Mouse (Mus musculus) fibroblast of lung, adult 2 months (primary cell): ENCODE measurements around the gene Trappc10.
A peak's percentile ranks its signal among the peaks of the same experiment; 100 is the strongest.

Experiments used
- DNase-seq: peaks from one replicate; pipeline ENCODE4 v3.0.0-alpha.2; 2011; ENCODE audit warnings: low read depth

Trappc10 gene

DNA sequence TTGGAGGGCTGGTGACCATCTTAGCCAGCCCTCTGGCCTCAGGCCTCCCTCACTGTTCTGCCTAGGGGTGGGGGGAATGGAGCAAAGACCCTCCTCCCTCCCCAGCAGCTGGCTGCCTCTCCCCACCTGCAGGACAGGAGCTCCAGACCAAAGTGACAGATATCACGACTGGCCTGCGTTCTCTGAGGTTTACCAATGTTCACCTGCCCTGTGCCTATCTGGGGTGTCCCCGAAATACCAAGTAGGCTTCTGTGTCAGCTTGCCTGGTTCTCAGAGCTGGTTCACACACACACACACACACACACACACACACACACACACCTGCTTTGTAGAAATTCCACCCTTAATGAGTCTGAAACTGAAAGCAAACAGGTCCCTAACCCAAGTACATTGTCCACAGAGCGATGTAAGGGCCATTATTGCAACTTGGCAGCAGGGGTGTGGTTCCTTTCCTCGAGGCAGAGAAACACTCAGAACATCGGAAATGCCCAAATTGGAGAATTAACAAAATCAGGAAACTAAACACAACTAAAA is 13.8 kb upstream of the Trappc10 start:
- DNase-seq = no peak

DNA sequence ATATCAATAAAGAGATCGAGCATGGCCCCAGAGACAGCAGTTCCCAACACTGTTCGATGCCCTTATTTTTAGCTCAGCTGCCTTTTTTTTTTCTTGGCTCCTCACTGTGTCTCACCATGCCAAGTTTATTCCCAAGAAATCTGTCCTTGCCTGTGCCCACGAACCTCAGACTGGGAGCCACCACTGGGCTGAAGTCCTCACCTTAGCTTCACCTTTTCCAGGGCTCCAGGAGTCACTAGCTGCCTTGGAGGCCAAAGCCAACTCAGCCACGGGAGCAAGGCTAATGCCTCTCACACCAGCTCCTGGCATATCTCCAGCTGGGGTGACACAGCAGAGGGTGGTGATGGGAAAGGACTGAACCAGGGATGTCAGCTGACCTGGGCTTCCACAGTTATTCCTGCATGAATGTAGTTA is 11.2 kb upstream of the Trappc10 start:
- DNase-seq = peak; percentile 69

GRCm38 (mm10) chr10:78247206-78247605 is 2.8 kb upstream of the Trappc10 start:
- DNase-seq = no peak

- DNase-seq = no peak
These were observed 2.3 kb upstream of the Trappc10 start for GRCm38 (mm10) chr10:78246725-78247124.

- DNase-seq = no peak
These were observed 745 bp upstream of the Trappc10 start for GRCm38 (mm10) chr10:78245225-78245547.

DNA sequence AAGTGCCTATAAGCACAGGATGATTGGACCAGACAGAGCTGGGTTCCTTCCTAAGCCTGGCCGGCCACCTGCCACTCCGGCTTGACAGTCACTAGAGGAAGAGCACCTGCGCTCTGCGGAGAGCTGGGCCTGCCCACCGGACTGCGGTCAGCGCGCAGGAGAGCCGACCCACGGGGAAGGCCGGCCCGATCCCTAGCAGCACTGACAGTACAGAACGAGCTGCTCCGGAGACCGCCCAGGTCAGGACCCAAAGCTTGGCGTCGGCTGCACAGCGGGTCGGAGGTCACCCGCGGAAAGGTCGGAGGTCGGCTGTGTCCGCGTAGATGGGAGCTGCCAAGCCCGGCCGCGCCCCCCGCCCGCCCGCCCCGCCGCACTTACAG is 393 bp downstream of the Trappc10 start:
- no peak for DNase-seq

DNA sequence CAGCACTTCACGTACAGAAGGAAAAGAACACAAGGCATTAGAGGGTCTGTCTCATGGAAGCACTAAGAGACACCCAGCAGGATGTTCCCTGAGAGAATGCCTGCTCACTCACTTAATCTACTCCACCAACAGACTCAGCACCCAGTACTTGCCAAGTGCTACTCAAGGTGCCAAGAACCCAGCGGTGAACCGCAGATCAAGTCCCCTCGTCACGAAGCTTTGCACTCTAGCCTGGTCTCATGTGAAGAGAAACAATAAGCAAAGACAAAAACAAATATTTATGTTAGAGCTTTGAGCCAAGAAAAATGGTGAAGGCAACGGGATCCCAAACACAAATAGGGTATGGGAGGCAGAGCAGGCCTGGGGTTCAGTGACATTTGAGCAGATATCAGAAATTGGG is 5.5 kb downstream of the Trappc10 start:
- no peak for DNase-seq

DNA sequence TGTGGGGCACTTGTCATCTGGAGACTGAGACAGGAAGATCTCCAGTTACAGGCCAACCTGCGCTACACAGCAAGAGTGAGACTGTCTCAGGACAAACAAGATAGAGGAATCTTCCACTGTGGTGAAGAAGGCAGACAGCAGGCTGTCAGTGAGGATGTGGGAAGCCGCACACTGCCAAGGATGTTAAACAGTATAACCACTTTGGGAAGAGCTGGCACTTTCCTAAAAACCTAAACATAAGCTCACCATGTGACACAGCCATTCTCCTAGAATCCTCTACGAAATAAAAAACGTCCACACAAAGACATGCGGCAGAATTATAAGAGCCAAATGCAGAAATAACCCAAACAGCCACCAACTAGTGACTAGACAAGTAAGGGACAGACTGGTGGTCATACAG is 6.1 kb downstream of the Trappc10 start:
- DNase-seq = no peak

- DNase-seq = no peak
These were observed 6.6 kb downstream of the Trappc10 start for GRCm38 (mm10) chr10:78237809-78238208.

- DNase-seq = no peak
These were observed 7.4 kb downstream of the Trappc10 start for GRCm38 (mm10) chr10:78236885-78237629.

GRCm38 (mm10) chr10:78233756-78234155 is 10.7 kb downstream of the Trappc10 start:
- DNase-seq = no peak

DNA sequence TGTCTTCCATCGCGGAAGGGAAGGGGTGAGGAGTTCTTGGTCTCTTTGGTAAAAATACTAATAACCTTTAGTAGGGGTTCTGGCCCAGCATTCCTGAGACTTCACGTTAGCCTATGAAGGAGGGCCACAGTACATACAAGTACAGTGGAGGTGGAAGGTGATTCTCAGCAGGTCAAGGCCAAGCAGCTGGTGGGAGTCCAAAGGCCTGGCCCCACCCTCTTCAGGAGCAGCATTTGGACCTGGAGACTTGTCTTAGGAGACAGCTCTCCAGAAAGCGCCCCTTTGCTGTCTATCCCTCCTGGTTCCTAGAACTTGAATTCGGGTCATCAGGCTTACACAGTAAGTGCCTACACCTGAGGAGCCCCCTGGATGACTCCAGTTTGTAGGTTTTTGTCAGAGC is 11.3 kb downstream of the Trappc10 start:
- DNase-seq = no peak

DNA sequence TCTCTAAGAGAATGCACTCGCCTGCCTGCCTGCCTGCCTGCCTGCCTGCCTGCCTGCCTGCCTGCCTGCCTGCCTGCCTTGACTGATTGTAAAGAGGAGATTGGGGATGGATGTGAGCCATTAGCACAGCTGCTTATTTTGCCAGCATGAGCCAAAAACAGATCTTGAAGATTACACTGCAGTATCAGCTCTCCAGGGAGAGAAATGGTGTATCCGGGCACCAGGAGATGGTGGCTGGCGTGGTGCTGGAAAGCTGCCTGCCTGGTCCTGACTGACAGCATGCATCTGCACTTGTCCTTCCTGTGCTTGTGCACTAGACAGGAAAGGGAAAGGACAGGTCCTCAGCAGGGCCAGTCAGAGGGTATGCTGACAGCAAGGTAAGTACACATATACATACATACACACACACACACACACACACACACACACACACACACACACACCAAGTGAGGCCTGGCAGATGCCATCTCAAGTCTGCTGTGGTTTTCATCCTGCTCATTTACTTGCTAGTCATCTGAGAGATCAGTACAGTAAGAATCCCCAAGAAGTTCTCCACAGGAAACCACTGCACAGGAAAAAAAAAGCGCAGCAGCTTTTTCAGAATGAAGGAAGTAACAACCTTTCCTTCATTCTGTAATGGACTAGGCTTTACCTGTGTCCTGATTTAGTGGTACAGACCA is 12.0 kb downstream of the Trappc10 start:
- DNase-seq = no peak

GRCm38 (mm10) chr10:78228560-78228928 is 15.9 kb downstream of the Trappc10 start:
- no peak for DNase-seq

DNA sequence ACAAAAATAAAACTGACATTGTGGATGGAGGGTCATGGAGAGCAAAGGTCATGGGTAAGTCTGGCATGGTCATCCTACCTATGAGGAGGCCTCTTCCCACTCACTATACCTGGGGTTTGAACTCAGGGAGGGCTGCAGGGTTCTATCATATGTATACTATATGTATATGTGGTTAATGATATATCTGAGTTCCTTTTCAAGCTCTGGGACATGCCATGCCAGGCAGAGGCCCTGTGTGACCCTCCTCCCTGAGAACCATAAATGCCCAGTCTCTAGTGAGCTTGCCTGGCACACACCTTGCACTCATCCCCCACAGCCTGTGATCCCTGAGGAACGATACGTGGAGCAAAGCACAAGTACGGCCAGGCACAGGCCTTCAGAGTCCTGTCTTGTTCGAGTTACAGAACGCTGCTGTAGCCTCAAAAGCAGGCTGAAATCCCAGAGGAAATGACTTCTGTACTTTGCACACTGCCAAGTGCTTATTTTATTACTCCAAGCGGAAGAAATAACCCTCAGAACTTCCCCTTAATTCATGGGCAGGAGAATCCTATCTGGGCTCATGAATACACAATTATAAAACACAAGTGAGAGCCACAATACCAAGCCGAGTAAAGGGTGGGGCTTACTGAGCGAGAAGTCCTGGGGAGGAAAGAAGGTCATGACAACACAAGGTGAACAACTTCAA is 16.4 kb downstream of the Trappc10 start:
- no peak for DNase-seq

GRCm38 (mm10) chr10:78224136-78224535 is 20.3 kb downstream of the Trappc10 start:
- no peak for DNase-seq

GRCm38 (mm10) chr10:78222908-78223307 is 21.5 kb downstream of the Trappc10 start:
- DNase-seq = no peak

GRCm38 (mm10) chr10:78221315-78221714 is 23.1 kb downstream of the Trappc10 start:
- DNase-seq = no peak

GRCm38 (mm10) chr10:78219528-78219927 is 24.9 kb downstream of the Trappc10 start:
- DNase-seq = no peak

DNA sequence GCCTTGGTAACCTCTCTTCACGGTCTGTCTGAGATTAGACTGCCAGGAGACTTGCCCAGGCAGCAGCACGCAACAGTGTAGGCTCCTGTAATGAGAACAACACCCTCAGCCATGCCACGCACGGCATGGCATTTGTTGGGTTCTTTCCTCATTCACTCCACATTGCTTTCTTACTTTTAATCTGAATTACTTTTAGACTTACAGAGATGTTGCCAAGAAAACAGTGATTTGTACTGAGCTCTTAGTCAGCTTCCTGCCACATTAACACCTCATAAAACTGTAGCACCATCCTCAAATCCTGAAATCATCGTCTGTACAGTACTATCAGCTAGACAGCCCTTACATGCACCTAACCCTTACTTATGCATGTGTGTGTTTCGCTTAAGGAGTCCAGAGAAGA is 25.9 kb downstream of the Trappc10 start:
- DNase-seq = no peak

DNA sequence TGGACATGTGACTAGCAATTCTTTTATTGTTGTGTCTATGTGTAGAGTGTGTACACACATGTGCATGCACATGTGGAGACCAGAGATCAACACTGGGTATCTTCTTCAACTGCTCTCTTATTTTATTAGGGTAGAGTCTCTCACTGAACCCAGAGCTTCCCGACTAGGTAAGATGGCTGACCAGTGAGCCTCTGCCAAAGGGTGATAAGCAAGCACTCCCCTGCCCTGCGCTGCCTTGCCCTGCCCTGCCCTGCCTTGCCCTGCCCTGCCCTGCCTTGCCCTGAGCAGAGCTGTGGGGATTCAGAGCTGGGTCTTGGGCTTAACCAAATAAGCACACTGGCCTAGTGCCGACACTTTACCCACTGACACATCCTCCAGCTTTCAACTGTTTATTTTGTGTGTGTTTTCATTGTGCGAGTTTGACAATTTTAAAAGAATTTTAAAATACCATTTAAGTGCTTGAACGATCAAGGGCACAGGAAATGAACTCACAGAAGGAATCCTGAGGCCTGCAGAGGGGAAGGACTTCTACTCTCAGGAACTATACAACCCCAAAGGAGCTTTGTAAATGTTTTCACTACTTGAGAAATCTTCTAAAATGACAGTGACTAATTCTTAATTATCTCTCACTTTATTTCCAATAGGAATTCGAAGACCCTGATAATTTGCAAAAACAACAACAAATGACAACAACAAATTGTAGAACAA is 27.9 kb downstream of the Trappc10 start:
- DNase-seq = no peak

DNA sequence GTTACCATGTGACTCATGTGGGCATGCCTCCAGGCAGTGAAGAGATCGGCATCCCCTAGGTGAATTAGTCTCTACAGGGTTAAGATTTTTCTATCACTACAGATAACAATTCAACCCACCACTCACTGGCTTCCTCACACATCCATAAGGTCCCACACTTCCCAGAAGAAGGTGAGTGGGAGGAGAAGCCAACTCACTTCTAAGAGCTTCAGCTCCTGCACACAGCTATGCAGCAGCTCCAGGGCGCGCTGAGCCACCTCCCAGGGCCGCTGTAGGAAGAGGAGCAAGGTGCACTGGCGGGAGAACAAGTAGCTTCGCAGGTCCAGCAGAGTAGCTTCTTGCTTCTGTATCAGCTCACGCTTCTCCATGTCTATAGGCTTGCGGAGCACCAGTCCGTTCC is 30.1 kb downstream of the Trappc10 start:
- no peak for DNase-seq

GRCm38 (mm10) chr10:78211311-78211710 is 33.1 kb downstream of the Trappc10 start:
- DNase-seq = no peak
